Comparison of ENCODE assay signal across 9 mouse cellular contexts in the genomic region with DNA sequence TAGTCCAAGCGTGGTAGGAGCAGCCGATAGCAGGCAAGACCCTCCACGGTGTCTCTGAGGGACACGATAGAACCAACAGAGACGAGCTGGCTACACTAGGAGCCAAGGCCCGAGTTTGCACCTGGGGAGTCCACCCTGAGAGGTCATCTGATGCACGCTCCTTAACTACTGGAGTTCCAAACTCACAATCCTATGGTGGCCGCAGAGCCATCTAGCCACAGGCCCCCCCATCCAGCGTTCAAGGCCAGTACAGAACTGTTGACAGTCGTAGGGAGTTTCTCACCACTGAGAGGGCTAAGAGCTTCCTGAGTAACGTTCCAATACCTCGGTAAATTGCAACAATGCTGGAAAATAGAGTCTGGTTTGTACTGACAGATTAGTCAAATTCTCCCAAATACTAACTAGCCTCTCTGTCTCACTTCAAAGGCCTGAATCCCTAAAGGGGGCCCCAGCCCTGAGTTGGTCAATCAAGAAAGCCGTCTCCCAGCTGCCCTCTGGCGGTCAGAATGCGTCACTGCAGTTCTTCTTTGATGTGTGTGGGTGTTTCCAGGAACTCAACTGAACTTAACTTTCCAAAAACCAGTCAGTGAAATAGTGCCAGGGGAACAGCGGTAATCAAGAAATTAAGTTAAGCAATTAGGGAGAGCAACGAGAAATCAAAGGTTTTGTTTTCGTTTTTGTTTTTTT. TPM values are rescaled to one million over a fixed set of nuclear protein-coding genes. Genes with fewer than 3 reads are reported as not detected.
A peak's percentile ranks its signal among the peaks of the same experiment; 100 is the strongest.
DNase-seq lines count a peak whose midpoint lies in the region; ATAC-seq lines count a peak whose summit lies in the region.
"Had no signal": no experiment of that assay in that cellular context is flagged by ENCODE, and none has a peak within 500 bp of the region (broad histone marks: within the 10 kb centered on the region; RNA-seq: fewer than 3 reads in every experiment).

No protein-coding gene starts in this region.

- no peaks in the 10 kb centered on the region for H3K27me3 ChIP-seq in limb, embryonic 12.5 days

- no peak overlapping the region for H3K4me2 ChIP-seq in limb, embryonic 12.5 days

- H3K4me3 ChIP-seq in limb, embryonic 12.5 days (replicated peaks), result no peak overlapping the region
- H3K4me3 ChIP-seq: erythroblast, embryonic 14.5 days had no signal

- H3K36me3 ChIP-seq in limb, embryonic 12.5 days, result no peaks in the 10 kb centered on the region

- H3K9me3 ChIP-seq in limb, embryonic 12.5 days, result peaks cover 4% of the 10 kb centered on the region; the same call in 1 of the 2 replicates

- ATAC-seq in limb, embryonic 12.5 days (ENCODE audit: insufficient number of reproducible peaks, insufficient read depth, low FRiP score, low TSS enrichment, low read depth), result peak; percentile 58; the same call in 1 of the 2 replicates
- ATAC-seq in neutrophil, adult 5-6 weeks (ENCODE audit: extremely low read depth, insufficient number of reproducible peaks, low FRiP score, poor library complexity, severe bottlenecking), result peak; percentile 43; the same call in 1 of the 2 replicates

- WGBS in limb, embryonic 12.5 days, result 51% methylated on average over 18 of the region's 18 CpGs

- no peak overlapping the region for H3K27ac ChIP-seq in limb, embryonic 12.5 days

- H3K9ac ChIP-seq in limb, embryonic 12.5 days (replicated peaks), result no peak overlapping the region

- peaks cover 5% of the 10 kb centered on the region; the same call in 1 of the 2 replicates for H3K4me1 ChIP-seq in limb, embryonic 12.5 days (replicated peaks)

- DNase-seq in A20 (ENCODE audit: low read depth, low spot score) (peak; percentile 46), R1 (ENCODE audit: low read depth, low spot score) (peak; percentile 81)
- DNase-seq in cerebellum, postnatal 4 days (ENCODE audit: low spot score in 2 of 2), result peak; percentile 71 to 84
- DNase-seq in gastrocnemius, postnatal 25 days, result peak; percentile 61
- DNase-seq in kidney, adult 9 months, result peak; percentile 82
- DNase-seq in thymus, postnatal 10 days (ENCODE audit: low spot score in 2 of 2), result peak; percentile 52 to 77

RNA-seq across cellular contexts. Expression of a gene that starts 18.2 kb away (rescaled TPM):
- total RNA-seq in gastrocnemius, postnatal 25 days (2021), result 1 to 10 TPM; 5.5 to 8.6 TPM
- 19.2 and 19.9 TPM in 2 replicates for polyA plus RNA-seq in limb, embryonic 12.5 days (2016; fragmentation: Nextera tagmentation; extraction: Ambion mirVana)
- total RNA-seq in neutrophil, adult 5-6 weeks (2017), result 0.35 and 0.37 TPM in 2 replicates
